Mouse (Mus musculus): Measurements from ENCODE around the gene Pex16.

DNA sequence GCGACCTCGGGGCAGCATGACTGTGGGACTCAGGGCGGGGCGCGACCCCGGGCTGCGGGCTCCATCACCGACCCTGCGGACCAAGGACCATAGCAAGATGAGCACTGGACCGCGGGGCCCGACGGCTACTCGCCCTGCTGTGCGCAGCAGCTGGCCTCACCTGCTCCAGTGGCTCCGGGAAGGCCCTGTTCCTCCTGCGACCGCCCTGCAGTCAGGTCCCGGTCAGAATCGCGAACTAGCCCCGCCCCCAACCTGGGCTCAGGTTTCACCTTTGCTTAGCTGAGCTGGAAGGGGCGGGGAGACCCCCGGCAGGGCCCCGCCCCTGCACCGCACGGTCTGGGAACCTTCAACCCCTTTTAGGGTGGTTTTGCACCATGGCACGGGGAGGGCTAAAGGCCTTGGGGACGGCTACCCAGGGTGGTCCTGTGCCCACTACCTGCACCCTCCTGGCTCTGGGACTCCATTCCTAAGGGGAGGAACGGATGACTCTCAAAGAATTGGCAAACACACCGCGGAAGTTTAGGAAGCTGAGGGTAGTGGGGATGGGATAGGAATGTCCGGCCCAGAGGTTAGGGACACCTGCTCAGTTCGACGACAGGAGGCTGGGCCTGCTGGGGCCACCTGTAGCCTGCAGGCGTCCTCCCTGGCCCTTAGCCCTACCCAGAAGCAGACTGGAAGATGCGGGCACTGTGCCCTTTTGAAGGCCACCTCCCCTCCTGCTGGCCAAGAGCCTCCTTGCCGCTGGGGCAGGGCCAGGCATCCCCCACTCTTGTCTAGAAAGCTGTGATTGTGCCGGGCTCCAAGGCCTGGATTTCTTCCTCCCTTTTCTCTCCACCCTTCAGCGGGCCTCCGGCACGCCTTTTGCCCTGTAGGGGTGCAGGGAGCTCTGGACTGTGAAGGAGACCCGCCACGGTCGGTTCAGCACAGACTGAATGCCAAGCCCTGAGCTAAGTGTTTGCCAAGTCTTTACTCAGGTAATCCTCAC lies 3.4 kb upstream of the Pex16 start:
- TF ChIP-seq CTCF (IDR thresholded peaks at IDR 0.05; ENCODE audit: control insufficient read depth, insufficient read depth, low read length) (no peak), POLR2A (IDR thresholded peaks at IDR 0.05; ENCODE audit: borderline replicate concordance, control insufficient read depth, low read depth, low read length) (no peak)
